Mouse (Mus musculus) c-Kit-positive CD71-positive TER-119-negative erythroid progenitor cells, embryonic 14.5 days (primary cell): Measurements from ENCODE around the gene Gm20888.
"Not testable (repeated sequence)": the region's sequence is repeated elsewhere in the genome, so short reads cannot be mapped to it uniquely, and the experiment has no call there.

Source experiments
- DNase-seq: peaks from one replicate; pipeline ENCODE4 v3.0.0-alpha.2; 2013; ENCODE audit warnings: low read depth

Gene Gm20888

DNA sequence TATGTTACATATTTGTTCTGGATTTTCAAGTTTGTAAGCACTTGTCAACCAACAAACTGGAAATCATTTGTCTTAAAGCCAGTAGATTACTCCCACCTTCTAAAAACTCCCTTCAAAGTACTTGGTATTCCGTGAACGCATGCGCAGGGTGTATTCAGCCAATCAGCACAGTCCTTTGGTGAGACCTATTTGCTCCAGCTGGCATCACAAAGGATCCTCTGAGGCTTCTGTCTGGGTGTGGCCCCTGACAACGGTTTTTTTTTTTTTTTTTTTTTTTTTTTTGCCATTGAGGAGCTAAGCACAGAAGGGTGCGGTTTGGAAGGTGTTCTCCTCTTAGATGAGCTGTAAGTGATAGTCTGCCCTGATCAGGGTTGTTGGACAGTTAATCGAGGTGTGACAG is at the start of gene Gm20888:
Gm20888 (plus strand) TSS at position 301 of the 400 bp plus-strand sequence.
- not testable (repeated sequence) for DNase-seq
